Mouse (Mus musculus): ENCODE measurements around the gene Dnajb4.
A peak's percentile ranks its signal among the peaks of the same experiment; 100 is the strongest.

Gene Dnajb4

DNA sequence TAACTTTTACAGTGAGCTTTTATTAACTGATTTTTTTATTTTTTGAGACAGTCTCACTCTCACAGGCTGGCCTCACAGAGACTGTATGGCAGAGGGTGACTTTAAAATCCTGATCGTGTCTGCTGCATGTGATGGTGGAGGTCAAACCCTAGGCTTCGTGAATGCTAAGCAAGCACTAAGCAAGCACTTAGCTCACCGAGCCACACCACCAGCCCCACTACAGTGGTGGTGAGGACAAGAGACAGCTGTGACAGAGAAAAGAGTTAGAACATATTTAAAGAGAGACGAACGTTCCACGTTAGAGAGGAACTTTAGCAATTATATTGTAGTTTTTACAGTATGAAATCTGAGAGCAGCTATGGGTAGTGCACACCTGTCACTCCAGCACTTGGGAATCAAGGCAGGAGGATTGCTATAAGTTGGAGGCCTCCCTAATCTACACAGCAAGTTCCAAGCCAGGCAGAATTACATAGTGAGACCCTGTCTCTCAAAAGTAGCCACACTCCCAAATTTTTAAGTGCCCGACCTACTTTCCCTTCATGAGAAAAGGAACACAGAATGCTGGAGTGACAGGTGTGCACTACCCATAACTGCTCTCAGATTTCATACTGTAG is 37.7 kb downstream of the Dnajb4 start:
- no peak for DNase-seq (ENCODE audit: low spot score in 2 of 2)

DNA sequence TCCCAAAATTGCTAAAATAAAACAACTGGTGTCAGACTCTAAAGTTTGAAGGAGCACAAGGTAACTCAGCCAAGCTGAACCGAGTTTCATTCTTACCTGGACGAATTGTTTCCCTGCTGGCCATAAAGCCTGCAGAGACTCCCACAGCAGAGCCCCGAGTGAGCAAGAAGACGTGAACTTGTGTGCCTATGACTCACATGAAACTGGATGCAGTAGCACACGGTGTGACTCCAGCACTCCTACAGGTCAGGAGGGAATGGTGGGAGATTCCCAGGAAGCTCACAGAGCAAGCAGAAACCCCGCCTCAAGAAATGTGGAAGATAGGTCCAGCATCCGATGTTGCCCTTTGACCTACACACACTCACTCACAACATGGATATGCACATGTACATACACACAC is 38.2 kb downstream of the Dnajb4 start:
- no peak for DNase-seq (ENCODE audit: low spot score in 2 of 2)

DNA sequence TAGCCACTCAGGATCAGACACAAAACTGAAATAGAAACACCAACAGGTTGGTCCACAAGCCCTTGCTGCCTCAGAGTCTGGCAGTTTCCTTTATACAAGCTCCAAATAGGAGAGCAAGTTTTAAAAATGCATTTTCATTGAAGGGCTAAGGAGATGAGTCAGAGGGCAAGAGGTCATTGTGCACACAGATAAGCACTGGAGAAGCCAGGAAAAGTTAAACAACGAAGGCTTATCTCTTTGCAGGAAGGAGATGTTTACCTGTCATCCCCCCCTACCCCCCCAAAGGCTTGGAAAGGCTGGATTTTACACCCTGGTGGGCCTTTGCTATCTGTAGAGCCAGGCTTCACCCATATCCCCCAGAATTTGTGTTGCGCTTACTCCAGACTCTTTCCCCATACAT is 38.9 kb downstream of the Dnajb4 start:
- DNase-seq (ENCODE audit: low spot score in 2 of 2): no peak

DNA sequence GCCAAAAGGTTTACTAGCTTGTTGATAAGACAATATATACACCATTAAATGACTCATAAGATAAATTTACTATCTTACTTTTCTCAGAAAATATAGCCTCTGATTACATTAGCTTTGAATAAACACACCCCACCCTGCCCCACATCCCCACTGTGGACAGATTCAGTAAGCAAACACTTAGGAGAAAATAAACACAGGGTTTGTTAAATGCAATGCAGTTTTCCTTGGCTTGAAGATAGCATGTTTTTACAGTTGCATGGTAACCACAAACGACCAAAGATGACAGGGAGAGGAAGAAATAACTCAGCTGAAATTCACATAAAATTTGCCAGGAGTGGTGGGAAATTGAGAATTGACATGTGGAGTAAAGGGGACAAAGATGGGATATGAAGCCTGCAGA is 39.7 kb downstream of the Dnajb4 start:
- no peak for DNase-seq (ENCODE audit: low spot score in 2 of 2)

DNA sequence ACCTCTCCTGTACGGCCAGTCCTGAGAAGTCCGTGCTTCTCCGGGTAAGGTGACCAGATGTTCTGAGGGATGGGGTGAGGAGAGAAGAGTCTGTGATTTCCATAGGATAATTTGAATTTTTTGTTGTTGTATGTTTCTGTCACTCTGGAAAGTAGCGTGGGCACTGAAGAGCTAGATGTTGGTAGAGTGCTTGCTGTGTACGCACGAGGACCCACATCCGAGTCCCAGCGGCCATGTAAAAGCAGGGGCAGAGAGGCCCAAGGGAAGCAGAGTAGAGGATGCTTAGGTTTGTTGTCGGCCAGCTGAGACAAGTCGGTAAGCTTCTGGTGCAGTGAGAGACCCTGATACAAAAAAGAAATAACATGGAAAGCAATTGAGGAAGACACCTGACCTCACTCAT is 42.1 kb downstream of the Dnajb4 start:
- DNase-seq (ENCODE audit: low spot score in 2 of 2): no peak

DNA sequence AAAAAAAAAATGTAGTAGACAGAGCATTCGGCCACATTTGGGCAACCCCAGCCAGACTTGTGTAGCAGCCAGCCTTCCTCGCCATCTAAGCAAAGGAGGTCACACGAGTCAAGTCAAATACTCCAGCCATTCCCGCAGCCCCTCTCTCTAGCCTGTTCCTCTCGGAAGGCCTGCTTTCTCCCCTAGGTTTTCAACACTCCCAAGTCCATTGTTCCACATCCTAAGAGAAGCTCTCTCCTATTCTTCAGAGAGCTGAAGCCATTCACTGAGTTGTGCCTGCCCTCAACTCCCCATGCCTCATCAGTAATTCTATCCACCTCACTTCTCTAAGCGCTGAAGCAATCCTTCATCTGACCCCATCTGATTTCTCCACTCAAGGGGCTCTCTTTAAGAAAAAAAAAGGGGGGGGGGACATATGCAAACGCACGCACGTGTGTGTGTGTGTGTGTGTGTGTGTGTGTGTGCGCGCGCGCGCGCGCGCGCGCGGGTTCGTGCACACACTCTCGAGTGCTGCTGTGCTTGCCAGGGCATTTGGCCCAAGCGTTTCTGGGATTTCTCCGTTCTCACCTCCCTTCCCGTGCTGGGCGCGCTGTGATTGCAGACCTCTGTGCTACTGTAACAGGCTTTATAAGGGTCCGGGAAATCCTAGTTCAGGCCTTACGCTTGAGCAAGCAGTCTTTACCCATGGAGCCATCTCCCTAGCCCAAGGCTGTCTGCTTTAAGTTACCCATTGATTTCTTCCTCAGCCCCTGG is 43.2 kb downstream of the Dnajb4 start:
- no peak for DNase-seq (ENCODE audit: low spot score in 2 of 2)

DNA sequence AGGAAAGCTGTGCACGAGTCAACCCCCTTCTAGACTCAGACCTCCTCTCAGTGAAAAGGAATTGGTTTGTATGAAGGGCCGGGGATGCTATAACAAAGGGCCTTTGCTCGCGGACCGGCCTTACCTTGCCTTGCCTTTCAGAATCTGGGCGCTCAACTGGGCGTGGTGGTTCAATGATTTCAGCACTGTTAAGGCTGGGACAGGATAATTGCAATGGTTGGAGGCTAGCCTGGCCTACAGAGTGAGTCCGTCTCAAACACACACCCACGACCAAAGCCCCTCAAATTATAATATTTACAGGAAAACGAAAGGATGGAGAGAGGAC is 44.0 kb downstream of the Dnajb4 start, which contains the start of gene Gipc2:
Gipc2 (minus strand) TSS at position 132 of the 325 bp plus-strand sequence.
- no peak for DNase-seq (ENCODE audit: low spot score in 2 of 2)

DNA sequence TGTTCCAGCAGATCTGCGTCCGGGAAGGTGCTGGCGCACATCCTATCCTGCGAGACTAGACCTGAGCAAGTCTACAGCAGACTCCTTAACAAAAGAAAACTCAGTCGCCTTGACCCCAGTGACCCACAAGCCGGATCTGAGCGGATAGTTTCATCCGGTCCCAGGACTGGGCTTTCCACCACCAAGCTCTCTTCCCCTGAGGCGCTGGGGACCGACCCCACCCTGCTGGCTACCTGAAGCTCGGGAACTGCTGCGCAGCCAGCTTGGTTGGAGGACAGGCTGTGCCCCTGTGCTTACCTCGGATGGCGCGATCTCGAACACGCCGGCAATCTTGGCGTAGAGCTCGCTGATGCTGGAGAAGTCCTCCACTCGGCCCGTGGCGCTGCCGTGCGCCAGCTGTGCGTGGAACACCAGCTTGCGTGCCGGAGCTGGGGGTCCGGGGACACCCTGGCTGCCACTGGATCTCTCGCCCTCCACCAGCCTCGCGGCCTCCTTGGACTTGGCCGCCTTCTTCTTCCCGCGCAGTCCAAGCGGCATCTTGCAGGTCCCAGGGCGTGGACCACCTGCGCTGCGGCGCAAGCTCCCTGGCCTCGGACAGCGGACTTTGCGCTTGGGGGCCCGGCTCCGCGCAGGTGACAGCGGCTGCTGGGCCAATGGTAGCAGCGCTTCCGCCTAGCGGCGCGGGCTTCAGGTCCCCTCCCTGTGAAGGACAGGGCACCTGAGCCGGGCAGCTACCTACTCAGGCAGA is 44.6 kb downstream of the Dnajb4 start:
- no peak for DNase-seq (ENCODE audit: low spot score in 2 of 2)

DNA sequence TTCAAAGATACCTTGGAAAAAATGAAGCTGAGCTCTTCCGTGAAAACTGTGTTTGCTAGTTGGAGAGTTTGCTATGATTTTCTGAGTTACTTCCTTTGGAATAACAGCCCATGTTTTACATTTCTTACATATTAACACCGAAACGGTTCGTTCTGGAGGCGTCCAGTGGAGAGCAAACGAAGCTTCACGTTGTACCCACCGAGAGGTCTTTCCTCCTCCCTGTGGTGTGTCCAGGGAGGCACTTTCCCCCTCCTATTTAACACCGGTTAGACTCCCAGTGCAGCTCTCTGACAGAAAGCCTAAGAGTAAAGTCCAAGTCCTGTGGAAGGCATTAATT is 45.1 kb downstream of the Dnajb4 start:
- DNase-seq (ENCODE audit: low spot score in 2 of 2): no peak

DNA sequence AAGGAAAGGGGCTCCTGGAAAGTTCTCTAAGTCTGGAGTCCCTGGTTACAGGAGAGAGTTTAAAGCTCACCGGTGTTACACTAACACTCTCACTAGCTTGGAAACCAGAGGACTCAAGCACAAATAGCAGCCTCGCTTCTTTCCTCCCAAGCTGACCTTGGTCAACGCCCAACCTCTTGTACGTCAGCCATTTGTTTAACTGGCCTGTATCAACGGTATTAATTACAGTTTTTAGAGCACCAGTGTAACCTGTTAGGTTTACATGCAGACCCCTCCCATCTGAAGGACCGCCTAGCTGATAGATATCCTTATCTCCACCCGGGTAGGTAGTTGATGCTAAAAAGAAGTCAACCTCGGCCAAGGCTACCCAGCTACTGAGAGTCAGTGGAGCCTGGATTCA is 46.8 kb downstream of the Dnajb4 start:
- DNase-seq (ENCODE audit: low spot score in 2 of 2): no peak

DNA sequence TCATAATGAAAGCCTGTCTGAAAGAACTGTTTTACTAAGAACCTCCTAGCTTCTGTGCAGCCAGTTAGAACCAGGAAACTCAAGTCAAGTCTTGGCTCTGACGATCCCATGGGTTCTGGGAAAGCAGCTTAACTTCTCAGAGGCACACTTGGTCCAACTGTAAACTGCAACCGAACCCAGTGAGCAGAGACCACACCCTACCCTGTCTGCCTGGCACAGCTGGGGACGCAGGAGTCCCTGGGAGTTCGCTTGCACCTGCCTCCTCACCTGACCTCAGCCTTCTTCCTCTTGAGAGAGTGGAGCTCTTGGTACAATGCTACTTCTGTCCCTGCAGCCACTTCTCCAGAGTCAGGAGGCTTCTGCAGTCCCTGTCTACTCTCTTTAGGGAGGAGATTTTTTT is 49.5 kb downstream of the Dnajb4 start:
- DNase-seq (ENCODE audit: low spot score in 2 of 2): no peak

DNA sequence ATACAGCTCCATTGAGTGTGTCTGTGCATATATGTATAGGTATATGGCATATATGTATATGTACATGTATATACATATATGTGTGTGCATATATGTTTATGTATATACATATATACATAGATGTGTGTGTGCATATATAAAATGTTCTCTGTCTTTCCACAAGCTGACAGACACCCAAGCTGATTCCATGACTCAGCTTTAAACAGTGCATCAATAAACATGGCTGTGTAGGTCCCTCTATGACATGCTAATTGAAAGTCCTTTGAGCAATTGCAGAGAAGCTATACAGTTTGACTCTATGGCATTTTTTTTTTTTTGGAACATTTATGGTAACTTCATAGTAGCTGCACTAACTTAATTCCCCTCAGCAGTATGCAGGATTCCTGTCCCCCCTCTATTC is 50.8 kb downstream of the Dnajb4 start:
- no peak for DNase-seq (ENCODE audit: low spot score in 2 of 2)

DNA sequence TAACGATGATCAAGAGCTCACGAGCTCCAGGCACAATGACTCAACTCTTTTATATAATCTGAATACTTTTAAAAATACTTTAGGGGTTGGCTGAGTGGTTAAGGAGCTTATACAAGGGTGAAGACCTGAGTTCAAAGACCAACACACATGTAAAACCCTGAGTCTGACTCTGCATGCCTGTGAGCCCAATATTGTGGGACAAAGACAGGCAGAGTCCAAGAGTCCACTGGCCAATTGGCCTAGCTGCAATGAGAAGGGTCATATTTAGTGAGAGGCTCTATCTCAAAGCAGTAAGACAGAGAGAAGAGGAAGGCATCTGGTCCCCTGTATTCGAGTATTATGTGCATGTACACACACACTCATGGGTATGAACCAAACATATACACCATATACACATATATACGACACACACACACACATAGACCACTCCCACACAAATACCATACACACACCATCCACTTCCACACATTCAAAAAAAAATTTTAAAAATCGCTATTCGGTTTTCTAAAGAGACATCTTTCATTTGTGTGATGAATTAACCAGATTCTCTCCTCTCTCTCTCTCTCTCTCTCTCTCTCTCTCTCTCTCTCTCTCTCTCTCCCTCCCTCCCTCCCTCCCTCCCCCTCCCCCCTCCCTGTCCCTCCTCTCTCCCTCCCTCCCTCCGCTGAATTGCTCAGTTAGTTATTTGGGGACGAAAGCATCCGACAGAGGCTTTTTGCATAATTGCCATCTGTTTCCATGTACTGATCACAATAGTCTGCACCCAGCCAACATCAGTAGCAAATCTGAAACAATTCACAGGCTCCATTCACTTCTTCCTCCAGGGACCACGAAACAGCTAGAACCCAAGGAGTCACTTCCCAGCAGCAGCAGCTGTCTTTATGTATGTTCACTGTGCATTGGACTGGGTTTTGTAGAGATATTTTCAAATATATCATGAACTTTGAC is 51.5 kb downstream of the Dnajb4 start:
- no peak for DNase-seq (ENCODE audit: low spot score in 2 of 2)

DNA sequence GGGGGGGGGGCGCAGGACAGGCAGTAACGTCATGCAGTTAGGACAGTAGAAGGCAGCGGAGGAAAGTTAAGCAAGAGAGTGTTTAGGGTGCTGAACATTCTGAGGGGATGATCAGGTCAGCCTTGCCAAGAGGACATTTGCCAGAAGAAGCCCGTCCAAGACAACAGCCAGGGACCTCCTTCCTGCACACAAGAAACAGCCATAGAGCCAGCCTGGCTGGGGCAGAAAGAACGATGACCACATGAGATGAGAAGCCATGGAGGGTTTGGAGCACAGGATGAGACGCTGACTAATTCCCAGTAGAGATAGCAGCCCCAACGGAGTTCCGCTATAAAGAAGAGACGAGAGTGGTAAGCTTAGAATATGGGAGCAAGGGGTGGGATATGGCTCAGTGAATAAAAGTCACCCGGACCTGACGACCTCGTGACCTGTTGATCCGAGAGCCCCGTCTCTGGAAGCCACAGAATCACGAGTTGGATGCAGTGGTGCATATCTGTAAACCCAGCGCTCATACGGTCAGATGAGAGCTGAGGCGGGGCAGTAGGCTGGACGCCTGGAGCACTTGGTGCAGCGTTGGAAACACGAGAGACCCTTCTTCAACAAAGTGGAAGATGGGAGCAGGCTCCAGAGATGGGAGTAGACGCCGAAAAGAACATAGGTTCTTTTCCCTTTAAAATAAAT is 53.1 kb downstream of the Dnajb4 start:
- no peak for DNase-seq (ENCODE audit: low spot score in 2 of 2)

DNA sequence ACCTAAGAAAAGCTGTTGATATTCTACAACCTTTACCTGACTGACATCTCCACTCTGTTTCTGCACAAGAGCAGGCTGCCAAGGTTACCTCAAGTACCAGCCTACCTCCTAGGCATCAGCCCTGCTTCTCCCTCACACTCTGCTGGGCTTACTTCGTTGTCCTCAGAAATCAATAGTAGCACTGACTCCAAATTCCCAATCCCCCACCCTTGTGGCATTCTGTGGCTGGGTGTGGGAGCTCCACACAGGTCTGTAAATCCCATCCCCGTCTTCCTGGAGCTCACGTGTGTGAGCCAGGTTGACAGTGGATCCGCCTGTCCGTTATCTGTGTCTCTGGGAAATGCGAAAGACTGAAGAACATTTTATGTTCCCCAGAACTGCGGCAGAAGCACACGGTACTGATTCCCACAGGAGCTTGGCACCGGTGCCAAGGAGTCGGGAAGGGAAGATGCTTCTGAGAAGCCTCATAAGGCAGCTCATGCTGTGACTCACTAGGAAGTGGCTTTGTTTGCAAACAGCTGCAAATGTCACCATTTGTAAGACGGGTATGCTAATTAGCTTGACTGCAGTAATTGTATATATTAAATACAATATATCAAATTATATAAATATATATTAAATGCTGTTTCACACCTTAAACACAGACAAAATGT is 54.7 kb downstream of the Dnajb4 start:
- DNase-seq (ENCODE audit: low spot score in 2 of 2): no peak

DNA sequence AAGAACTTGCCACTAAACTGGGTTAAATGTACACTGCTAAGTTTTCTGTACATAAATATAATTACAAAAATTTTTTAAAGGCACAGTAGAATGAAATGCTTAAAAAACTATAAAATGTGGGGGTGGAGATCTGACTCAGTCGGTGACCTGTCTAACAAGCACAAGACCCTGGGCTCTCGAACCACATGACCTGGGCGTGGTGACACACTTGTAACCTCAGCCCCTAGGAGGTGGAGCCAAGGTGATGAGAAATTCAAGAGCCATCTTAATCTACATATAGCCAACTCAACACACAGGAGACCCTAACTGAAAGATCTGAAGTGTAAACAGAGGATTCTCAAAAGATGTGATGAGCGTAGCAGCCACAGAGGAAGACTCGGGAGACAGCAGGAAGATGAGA is 56.0 kb downstream of the Dnajb4 start:
- DNase-seq (ENCODE audit: low spot score in 2 of 2): no peak

DNA sequence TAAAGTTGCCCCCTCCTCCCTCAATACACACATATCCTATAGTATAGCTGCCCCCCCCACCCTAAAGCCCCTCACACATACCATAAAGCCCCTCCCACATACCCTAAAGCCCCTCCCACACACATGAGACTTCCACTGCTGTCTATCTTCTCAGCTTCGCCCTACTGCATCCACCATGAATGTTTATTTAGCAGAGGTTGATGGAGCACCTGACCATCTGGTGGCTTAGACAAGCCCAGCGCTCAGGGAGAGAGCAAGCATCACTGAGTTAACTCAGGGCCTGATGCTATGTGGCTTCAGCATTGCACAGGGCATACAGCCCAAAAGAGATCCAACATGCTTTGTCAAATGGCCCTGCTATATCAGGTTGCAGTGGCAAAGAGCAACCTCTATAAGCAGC is 57.0 kb downstream of the Dnajb4 start:
- peak in 1 of 2 experiments; percentile 42 for DNase-seq (ENCODE audit: low spot score in 2 of 2)

DNA sequence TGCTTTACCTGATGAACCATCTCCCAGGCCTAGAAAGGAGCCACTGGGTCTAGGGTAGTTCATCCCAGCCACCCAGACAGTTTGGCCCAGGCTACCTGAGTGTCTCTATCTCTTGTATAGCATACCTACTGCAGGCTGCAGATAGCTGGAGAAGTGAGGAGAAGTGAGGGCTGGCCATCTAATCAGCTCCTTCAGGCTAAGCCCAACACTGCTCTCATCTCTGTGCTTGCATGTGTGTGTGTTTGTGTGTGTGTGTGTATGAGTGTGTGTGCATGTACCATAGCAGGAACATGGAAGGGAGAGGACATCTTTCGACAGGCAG is 57.7 kb downstream of the Dnajb4 start:
- DNase-seq (ENCODE audit: low spot score in 2 of 2): peak in 1 of 2 experiments; percentile 71

DNA sequence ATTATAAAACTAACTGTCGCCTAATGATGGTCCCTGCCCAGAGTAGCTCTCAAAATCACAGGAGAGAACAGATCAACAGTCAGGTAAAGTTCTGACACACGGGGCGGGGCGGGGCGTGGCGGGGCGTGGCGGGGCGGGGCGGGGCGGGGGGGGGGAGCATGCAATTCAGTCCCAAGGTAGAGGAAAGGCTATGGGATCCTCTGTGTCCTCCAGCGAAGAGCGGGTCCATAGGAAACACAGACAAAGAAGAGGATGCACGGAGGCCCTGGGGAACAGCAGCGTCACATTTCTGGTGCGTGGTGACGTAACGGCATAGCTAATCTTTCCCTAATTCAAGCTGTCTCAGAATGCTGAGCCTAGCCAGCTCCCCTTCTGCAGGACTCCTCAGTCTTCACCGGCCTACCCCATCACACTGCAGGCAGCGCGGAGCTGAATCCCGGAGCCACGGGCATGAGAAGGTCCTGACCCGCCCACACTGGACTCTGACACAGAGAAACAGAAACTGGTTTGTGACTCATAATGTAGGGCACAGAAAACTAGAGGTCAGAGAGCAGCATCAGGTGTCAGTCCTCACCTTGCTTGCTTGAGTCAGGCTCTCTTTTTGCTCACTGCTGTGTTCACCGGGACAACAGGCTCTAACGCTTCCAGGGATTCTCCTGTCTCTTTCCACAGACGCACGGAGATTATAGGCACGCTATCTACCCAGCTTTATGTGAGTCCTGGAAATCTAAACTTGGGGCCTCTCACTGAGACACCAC is 58.2 kb downstream of the Dnajb4 start:
- DNase-seq (ENCODE audit: low spot score in 2 of 2): peak; percentile 39 to 62

DNA sequence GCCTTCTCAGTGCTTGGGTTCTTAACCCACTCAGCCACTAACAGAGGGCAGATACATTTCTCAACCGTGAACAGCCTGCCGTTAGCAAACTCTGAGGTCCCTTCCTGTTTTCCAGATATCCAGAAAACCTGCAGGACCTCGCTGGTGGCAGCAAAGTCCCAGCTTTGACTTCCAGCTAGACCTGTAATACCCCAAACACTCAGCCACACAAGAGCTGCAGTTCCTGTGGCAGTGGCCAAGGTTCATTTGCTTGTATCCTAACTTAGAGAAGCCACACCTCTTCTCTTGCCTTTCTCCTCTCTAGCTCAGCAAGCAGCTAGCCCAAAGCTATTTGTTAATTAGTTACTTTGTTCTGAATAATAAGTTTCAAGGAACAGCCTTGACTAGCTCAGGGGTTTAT is 60.2 kb downstream of the Dnajb4 start:
- no peak for DNase-seq (ENCODE audit: low spot score in 2 of 2)
